Comparison of ENCODE assay signal across 8 mouse cellular contexts in genomic region chr15:79440651-79441330, GRCm38 (mm10). TPM values are rescaled to one million over a fixed set of nuclear protein-coding genes. Genes with fewer than 3 reads are reported as not detected.
DNase-seq lines count a peak whose midpoint lies in the region; ATAC-seq and TF ChIP-seq lines count a peak whose summit lies in the region.

No protein-coding gene starts in this region.

- H3K27ac ChIP-seq in kidney, adult 2 months (ENCODE audit: insufficient read depth, low read depth, low read length) = peak overlapping the region; percentile 44
- peak overlapping the region; percentile 78 for H3K27ac ChIP-seq in bone marrow macrophage, adult 2 months (ENCODE audit: insufficient read depth, low read depth, low read length)
- peak overlapping the region; percentile 99 for H3K27ac ChIP-seq in hindbrain, embryonic 11.5 days (ENCODE audit: low read depth, low read length)
- H3K27ac ChIP-seq in midbrain, embryonic 11.5 days (ENCODE audit: low read depth, low read length) = peak overlapping the region; percentile 95

- ATAC-seq in hindbrain, embryonic 11.5 days (ENCODE audit: low FRiP score) = no peak
- peak; percentile 51 for ATAC-seq in midbrain, embryonic 11.5 days (ENCODE audit: low FRiP score)

- H3K27me3 ChIP-seq in kidney, adult 2 months (replicated peaks; ENCODE audit: control insufficient read depth, insufficient read depth, low read length) = no peaks in the 10 kb centered on the region
- no peaks in the 10 kb centered on the region for H3K27me3 ChIP-seq in hindbrain, embryonic 11.5 days (ENCODE audit: control insufficient read depth, insufficient read depth, low read length)
- no peaks in the 10 kb centered on the region for H3K27me3 ChIP-seq in midbrain, embryonic 11.5 days (ENCODE audit: control insufficient read depth, insufficient read depth, low read length)

- no peak for TF ChIP-seq CTCF in kidney, adult 2 months (conservative IDR thresholded peaks at IDR 0.05; ENCODE audit: insufficient read depth, insufficient read length, low read depth, low read length)
- no peak for TF ChIP-seq CTCF in bone marrow macrophage, adult 2 months (IDR thresholded peaks at IDR 0.05; ENCODE audit: low read depth, low read length)

- 29% methylated on average over 11 of the region's 11 CpGs for WGBS in kidney, adult 2 months
- WGBS in hindbrain, embryonic 11.5 days = 22% methylated on average over 11 of the region's 11 CpGs
- 26% methylated on average over 11 of the region's 11 CpGs for WGBS in midbrain, embryonic 11.5 days

- no peaks in the 10 kb centered on the region for H3K36me3 ChIP-seq in kidney, adult 2 months (ENCODE audit: control insufficient read depth, insufficient read depth, low read length)
- H3K36me3 ChIP-seq in hindbrain, embryonic 11.5 days (ENCODE audit: control insufficient read depth, insufficient read depth, low read length) = peaks cover 7% of the 10 kb centered on the region
- H3K36me3 ChIP-seq in midbrain, embryonic 11.5 days (ENCODE audit: control insufficient read depth, insufficient read depth, low read length) = peaks cover 11% of the 10 kb centered on the region

- DNase-seq in kidney, adult 2 months = no peak
- no peak for DNase-seq in kidney, postnatal 14 days
- peak; percentile 17 for DNase-seq in hindbrain, embryonic 11.5 days (ENCODE audit: low spot score)
- no peak for DNase-seq in midbrain, embryonic 11.5 days (ENCODE audit: low spot score, missing footprints)
- no peak for DNase-seq in layer of hippocampus, adult 9-10 months (ENCODE audit: low spot score)
- DNase-seq in right cerebral cortex, adult 18-20 months = no peak
- no peak for DNase-seq in left cerebral cortex, adult 8-10 months (ENCODE audit: low spot score in 2 of 2)

- peaks cover 18% of the 10 kb centered on the region for H3K4me1 ChIP-seq in kidney, adult 2 months (ENCODE audit: control insufficient read depth, insufficient read depth, low read length)
- peaks cover 66% of the 10 kb centered on the region for H3K4me1 ChIP-seq in bone marrow macrophage, adult 2 months (ENCODE audit: control insufficient read depth, insufficient read depth, low read length)
- H3K4me1 ChIP-seq in hindbrain, embryonic 11.5 days (replicated peaks; ENCODE audit: control insufficient read depth, insufficient read depth, low read length) = peaks cover 24% of the 10 kb centered on the region
- H3K4me1 ChIP-seq in midbrain, embryonic 11.5 days (ENCODE audit: control insufficient read depth, insufficient read depth, low read length) = peaks cover 51% of the 10 kb centered on the region

- peak overlapping the region; percentile 91 for H3K4me2 ChIP-seq in hindbrain, embryonic 11.5 days (replicated peaks; ENCODE audit: low read depth, low read length)
- H3K4me2 ChIP-seq in midbrain, embryonic 11.5 days = peak overlapping the region; percentile 98

- no peak for TF ChIP-seq POLR2A in kidney, adult 2 months (IDR thresholded peaks at IDR 0.05; ENCODE audit: low read depth, low read length)
- TF ChIP-seq POLR2A in bone marrow macrophage, adult 2 months (IDR thresholded peaks at IDR 0.05; ENCODE audit: borderline replicate concordance, low read depth, low read length) = no peak

- peak overlapping the region; percentile 100 for H3K9ac ChIP-seq in hindbrain, embryonic 11.5 days (ENCODE audit: low read depth, low read length)
- peak overlapping the region; percentile 100 for H3K9ac ChIP-seq in midbrain, embryonic 11.5 days (ENCODE audit: low read length)

- peak overlapping the region; percentile 77 for H3K4me3 ChIP-seq in kidney, adult 2 months (ENCODE audit: insufficient read depth, low read depth, low read length)
- peak overlapping the region; percentile 93 for H3K4me3 ChIP-seq in bone marrow macrophage, adult 2 months (ENCODE audit: insufficient read depth, low read length)
- H3K4me3 ChIP-seq in hindbrain, embryonic 11.5 days (ENCODE audit: low read depth, low read length) = peak overlapping the region; percentile 97
- H3K4me3 ChIP-seq in midbrain, embryonic 11.5 days (ENCODE audit: low read depth, low read length) = peak overlapping the region; percentile 95

- H3K9me3 ChIP-seq in hindbrain, embryonic 11.5 days (ENCODE audit: control insufficient read depth, low read length) = no peaks in the 10 kb centered on the region
- no peaks in the 10 kb centered on the region for H3K9me3 ChIP-seq in midbrain, embryonic 11.5 days (ENCODE audit: control insufficient read depth, low read length)

RNA-seq across cellular contexts. Expression of gene Csnk1e, which starts 14.6 kb away (rescaled TPM):
- polyA plus RNA-seq in kidney, adult 2 months (2012; rRNA removed) = 31.5 and 34.9 TPM in 2 replicates
- polyA plus RNA-seq in bone marrow macrophage, adult 2 months (2012; ENCODE audit: insufficient read depth, insufficient read length, missing spikeins) = 60.7 and 61.8 TPM in 2 replicates
- 193 and 195 TPM in 2 replicates for polyA plus RNA-seq in hindbrain, embryonic 11.5 days (2014; fragmentation: Nextera tagmentation; extraction: Ambion mirVana)
- 175 and 182 TPM in 2 replicates for polyA plus RNA-seq in midbrain, embryonic 11.5 days (2014; fragmentation: Nextera tagmentation; extraction: Ambion mirVana)
- total RNA-seq in left cerebral cortex, adult 8-10 months (2022) = 100 to 1,000 TPM; 146 to 162 (median 152) TPM

RNA-seq across cellular contexts. Expression of gene Tmem184b, which starts 37.4 kb away (rescaled TPM):
- 69.0 and 81.0 TPM in 2 replicates for polyA plus RNA-seq in kidney, adult 2 months (2012; rRNA removed)
- 48.1 and 51.2 TPM in 2 replicates for polyA plus RNA-seq in bone marrow macrophage, adult 2 months (2012; ENCODE audit: insufficient read depth, insufficient read length, missing spikeins)
- 32.7 and 33.5 TPM in 2 replicates for polyA plus RNA-seq in hindbrain, embryonic 11.5 days (2014; fragmentation: Nextera tagmentation; extraction: Ambion mirVana)
- 25.5 and 33.8 TPM in 2 replicates for polyA plus RNA-seq in midbrain, embryonic 11.5 days (2014; fragmentation: Nextera tagmentation; extraction: Ambion mirVana)
- total RNA-seq in left cerebral cortex, adult 8-10 months (2022) = 10 to 100 TPM; 69.7 to 89.8 (median 75.6) TPM

Comparison
In these comparisons a context has a peak if more than half of its experiments do, and no peak if none do; other contexts are left out.
1. H3K27ac ChIP-seq: peak in every context shown above with its lines; median percentile 99 in hindbrain, embryonic 11.5 days; 95 in midbrain, embryonic 11.5 days; 78 in bone marrow macrophage, adult 2 months; 44 in kidney, adult 2 months.